Mouse (Mus musculus): ENCODE measurements at regions not wholly inside any gene's neighbourhood (a gene's known extent, or its start where the extent isn't known, plus 50 kb on each side); places are given as distances from the start of the nearest gene placed in this dataset.

- DNase-seq (ENCODE audit: low spot score in 2 of 2): no peak
Observed at GRCm38 (mm10) chr16:30652692-30653091, 53.2 kb downstream of the Fam43a start.

GRCm38 (mm10) chr16:30653806-30654205 lies 54.3 kb downstream of the Fam43a start:
- no peak for DNase-seq (ENCODE audit: low spot score in 2 of 2)

- DNase-seq (ENCODE audit: low spot score in 2 of 2): no peak
Observed at GRCm38 (mm10) chr16:30654226-30654625, 54.7 kb downstream of the Fam43a start.

GRCm38 (mm10) chr16:30655798-30656221 lies 56.3 kb downstream of the Fam43a start:
- DNase-seq (ENCODE audit: low spot score in 2 of 2): no peak

GRCm38 (mm10) chr16:30656881-30657280 lies 57.4 kb downstream of the Fam43a start:
- DNase-seq (ENCODE audit: low spot score in 2 of 2): no peak

GRCm38 (mm10) chr16:30658921-30659320 lies 59.4 kb downstream of the Fam43a start:
- DNase-seq (ENCODE audit: low spot score in 2 of 2): no peak

- DNase-seq (ENCODE audit: low spot score in 2 of 2): no peak
Observed at GRCm38 (mm10) chr16:30661086-30661977, 61.8 kb downstream of the Fam43a start.

- no peak for DNase-seq (ENCODE audit: low spot score in 2 of 2)
Observed at GRCm38 (mm10) chr16:30663055-30663454, 63.5 kb downstream of the Fam43a start.

GRCm38 (mm10) chr16:30663971-30664370 lies 64.4 kb downstream of the Fam43a start:
- DNase-seq (ENCODE audit: low spot score in 2 of 2): no peak

GRCm38 (mm10) chr16:30664433-30664832 lies 64.9 kb downstream of the Fam43a start:
- no peak for DNase-seq (ENCODE audit: low spot score in 2 of 2)

- no peak for DNase-seq (ENCODE audit: low spot score in 2 of 2)
Observed at GRCm38 (mm10) chr16:30665881-30666280, 66.4 kb downstream of the Fam43a start.

GRCm38 (mm10) chr16:30669883-30670282 lies 70.4 kb downstream of the Fam43a start:
- no peak for DNase-seq (ENCODE audit: low spot score in 2 of 2)

- DNase-seq (ENCODE audit: low spot score in 2 of 2): no peak
Observed at GRCm38 (mm10) chr16:30671584-30671983, 72.1 kb downstream of the Fam43a start.

GRCm38 (mm10) chr16:30672776-30673550 lies 73.4 kb downstream of the Fam43a start:
- no peak for DNase-seq (ENCODE audit: low spot score in 2 of 2)

- DNase-seq (ENCODE audit: low spot score in 2 of 2): no peak
Observed at GRCm38 (mm10) chr16:30673662-30674061, 74.1 kb downstream of the Fam43a start.

- DNase-seq (ENCODE audit: low spot score in 2 of 2): no peak
Observed at GRCm38 (mm10) chr16:30675829-30676228, 76.3 kb downstream of the Fam43a start.

GRCm38 (mm10) chr16:30677016-30677415 lies 77.5 kb downstream of the Fam43a start:
- DNase-seq (ENCODE audit: low spot score in 2 of 2): no peak

- DNase-seq (ENCODE audit: low spot score in 2 of 2): no peak
Observed at GRCm38 (mm10) chr16:30677896-30678707, 78.6 kb downstream of the Fam43a start.

GRCm38 (mm10) chr16:30678708-30679492 lies 79.4 kb downstream of the Fam43a start:
- DNase-seq (ENCODE audit: low spot score in 2 of 2): no peak

- no peak for DNase-seq (ENCODE audit: low spot score in 2 of 2)
Observed at GRCm38 (mm10) chr16:30679493-30679811, 79.9 kb downstream of the Fam43a start.

- DNase-seq (ENCODE audit: low spot score in 2 of 2): no peak
Observed at GRCm38 (mm10) chr16:30681421-30681820, 81.9 kb downstream of the Fam43a start.
